Mouse (Mus musculus) embryonic facial prominence, embryonic 14.5 days (tissue): ENCODE results near the gene Trim50. TPM values are rescaled to one million over a fixed set of nuclear protein-coding genes. Genes with fewer than 3 reads are reported as not detected.
"Not testable (repeated sequence)": the region's sequence is repeated elsewhere in the genome, so short reads cannot be mapped to it uniquely, and the experiment has no call there.

ENCODE experiments used
- ATAC-seq: fragments of 200-750 bp; cut with Nextera tagmentation; 2 replicates; pipeline ENCODE4 v1.8.0; 2017; ENCODE audit warnings: low read depth, moderate number of reproducible peaks, moderate TSS enrichment
- DNase-seq: peaks from one replicate; pipeline ENCODE4 v3.0.0-alpha.2; 2015; ENCODE audit warnings: low spot score
- H3K27ac ChIP-seq: fragments of 300-500 bp; sonication (generic); replicated peaks from 2 replicates; pipeline ENCODE4 v1.5.1; 2014; ENCODE audit warnings: low read depth, mild to moderate bottlenecking, low read length, moderate library complexity
- H3K27me3 ChIP-seq: fragments of 300-500 bp; sonication (generic); replicated peaks from 2 replicates; pipeline ENCODE4 v1.6.1; 2014; ENCODE audit warnings: low read length; ENCODE audit not compliant: control insufficient read depth, insufficient read depth
- H3K36me3 ChIP-seq: fragments of 300-500 bp; sonication (generic); 2 replicates; pipeline ENCODE4 v1.6.1; 2014; ENCODE audit warnings: low read length, mixed read lengths; ENCODE audit not compliant: control insufficient read depth, insufficient read depth
- H3K4me1 ChIP-seq: fragments of 300-500 bp; sonication (generic); 2 replicates; pipeline ENCODE4 v1.6.1; 2014; ENCODE audit warnings: antibody characterized with exemption, low read length; ENCODE audit not compliant: control insufficient read depth, insufficient read depth
- H3K4me2 ChIP-seq: fragments of 300-500 bp; sonication (generic); 2 replicates; pipeline ENCODE4 v1.6.1; 2014; ENCODE audit warnings: low read depth, mild to moderate bottlenecking, low read length, moderate library complexity, mixed read lengths
- H3K4me3 ChIP-seq: fragments of 300-500 bp; sonication (generic); 2 replicates; pipeline ENCODE4 v1.5.1; 2014; ENCODE audit warnings: low read depth, mild to moderate bottlenecking, low read length
- H3K9ac ChIP-seq: fragments of 300-500 bp; sonication (generic); 2 replicates; pipeline ENCODE4 v1.6.1; 2014; ENCODE audit warnings: low read depth, mild to moderate bottlenecking, low read length, moderate library complexity, mixed read lengths
- H3K9me3 ChIP-seq: fragments of 300-500 bp; sonication (generic); 2 replicates; pipeline ENCODE4 v1.6.1; 2016; ENCODE audit warnings: low read length; ENCODE audit not compliant: control insufficient read depth
- WGBS: fragments of 180-500 bp; shearing (Covaris S2); extraction: QIAGEN DNeasy Blood & Tissue Kit; methylation state at CpG from one replicate; pipeline ENCODE4 v1.1.7; 2014; 5-methylcytosine and 5-hydroxymethylcytosine counted together
- polyA plus RNA-seq: library from polyadenylated mRNA; unstranded; fragments of >200 nt; fragmentation: Nextera tagmentation; extraction: Ambion mirVana; gene quantifications from 2 replicates; pipeline ENCODE4 v1.2.1, GENCODE M21; 2014

Gene Trim50
- polyA plus RNA-seq, 1 experiment from 2014 or later: not detected

DNA sequence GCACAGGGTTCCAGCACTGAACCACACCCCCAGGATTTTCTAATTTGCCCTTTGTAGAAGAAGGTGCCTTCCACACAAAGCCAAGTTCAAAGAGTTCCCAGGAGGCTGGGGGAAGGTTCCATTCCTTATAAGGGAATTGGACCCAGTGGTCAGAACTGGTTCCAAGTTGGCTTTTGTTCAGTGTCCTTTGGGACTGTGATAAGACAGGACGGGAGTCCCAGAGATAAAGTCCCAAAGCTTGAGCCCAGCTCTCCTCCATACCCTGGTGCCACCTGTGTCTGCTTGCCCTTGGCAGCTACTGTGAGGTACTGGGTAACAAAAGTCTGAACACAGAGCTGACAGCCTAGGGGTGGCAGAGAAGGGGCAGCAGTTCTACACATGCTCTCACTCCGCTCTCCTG lies 6.7 kb downstream of the Trim50 start:
- H3K36me3 ChIP-seq: no peaks in the 10 kb centered on the region
- H3K27ac ChIP-seq: no peak overlapping the region
- no peaks in the 10 kb centered on the region for H3K4me1 ChIP-seq
- H3K4me3 ChIP-seq: no peak overlapping the region
- no peaks in the 10 kb centered on the region for H3K27me3 ChIP-seq
- WGBS: 79% methylated on average over 2 of the region's 2 CpGs
- no peak overlapping the region for H3K4me2 ChIP-seq
- DNase-seq: no peak
- H3K9me3 ChIP-seq: 0 out of 2 replicates have a peak, but pooled peaks cover 4% of the 10 kb centered on the region
- H3K9ac ChIP-seq: no peak overlapping the region
- no peak for ATAC-seq

DNA sequence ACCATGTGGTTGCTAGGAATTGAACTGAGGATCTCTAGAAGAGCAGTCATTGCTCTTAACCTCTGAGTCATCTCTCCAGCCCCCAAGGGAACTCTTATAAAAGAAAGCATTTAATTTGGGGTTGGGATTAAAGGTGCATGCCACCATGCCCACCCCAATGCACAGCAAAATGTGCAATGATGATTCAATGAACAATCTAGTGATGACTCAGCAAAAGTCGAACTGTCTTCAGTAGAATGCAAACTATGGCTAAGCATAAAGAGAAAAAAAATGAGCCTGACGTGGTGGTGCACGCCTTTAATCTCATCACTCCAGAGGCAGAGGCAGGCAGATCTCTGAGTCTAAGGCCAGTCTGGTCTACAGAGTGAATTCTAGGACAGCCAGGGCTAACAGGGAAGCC lies 9.5 kb downstream of the Trim50 start:
- Histone ChIP-seq H3K9ac (no peak overlapping the region), H3K36me3 (no peaks in the 10 kb centered on the region), H3K9me3 (0 out of 2 replicates have a peak, but pooled peaks cover 2% of the 10 kb centered on the region), H3K4me1 (no peaks in the 10 kb centered on the region), H3K27me3 (no peaks in the 10 kb centered on the region), H3K4me3 (no peak overlapping the region), H3K27ac (no peak overlapping the region), H3K4me2 (no peak overlapping the region)
- ATAC-seq (no peak), DNase-seq (no peak)
- 84% methylated on average over 3 of the region's 3 CpGs for WGBS

DNA sequence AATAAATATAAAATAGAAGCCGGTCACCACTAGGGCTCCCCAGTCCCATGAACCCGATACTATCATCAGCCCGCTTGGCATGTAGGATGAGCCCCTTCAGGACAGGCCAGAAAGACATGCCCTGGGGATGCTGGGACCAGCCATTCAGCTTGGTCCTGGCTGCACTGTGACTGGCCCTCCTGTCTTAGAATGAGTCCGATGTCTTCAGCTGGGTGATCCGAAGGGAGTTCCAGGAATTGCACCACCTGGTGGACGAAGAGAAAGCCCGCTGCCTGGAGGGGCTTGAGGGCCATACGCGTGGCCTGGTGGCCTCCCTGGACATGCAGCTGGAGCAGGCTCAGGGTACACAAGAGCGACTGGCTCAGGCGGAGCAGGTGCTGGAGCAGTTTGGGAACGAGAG lies 10.4 kb downstream of the Trim50 start:
- DNase-seq (peak; percentile 33), ATAC-seq (peak; percentile 55; the same call in 1 of the 2 replicates)
- Histone ChIP-seq H3K4me1 (no peaks in the 10 kb centered on the region), H3K9me3 (no peaks in the 10 kb centered on the region), H3K4me2 (no peak overlapping the region), H3K4me3 (no peak overlapping the region), H3K36me3 (no peaks in the 10 kb centered on the region), H3K27me3 (no peaks in the 10 kb centered on the region), H3K27ac (no peak overlapping the region), H3K9ac (no peak overlapping the region)
- 37% methylated on average over 12 of the region's 12 CpGs for WGBS

DNA sequence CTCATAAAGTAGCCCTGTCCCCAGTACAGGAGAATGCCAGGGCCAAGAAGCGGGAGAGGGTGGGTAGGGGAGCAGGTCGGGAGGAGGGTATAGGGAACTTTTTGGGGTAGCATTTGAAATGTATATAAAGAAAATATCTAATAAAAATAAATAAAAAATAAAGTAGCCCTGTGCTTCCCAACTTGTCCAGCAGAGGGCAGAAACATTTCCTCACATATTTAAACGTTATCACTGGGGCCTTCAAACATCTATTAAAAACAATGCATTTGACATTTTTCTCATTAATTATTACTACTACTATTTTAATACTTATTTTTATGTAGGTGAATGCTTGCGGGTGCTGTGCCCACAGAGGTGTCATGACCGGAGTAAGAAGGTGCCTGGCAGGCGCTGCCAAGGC lies 14.7 kb downstream of the Trim50 start:
- no peak overlapping the region for H3K4me2 ChIP-seq
- no peaks in the 10 kb centered on the region for H3K27me3 ChIP-seq
- 60% methylated on average over 6 of the region's 6 CpGs for WGBS
- no peak overlapping the region for H3K9ac ChIP-seq
- H3K36me3 ChIP-seq: peaks cover 13% of the 10 kb centered on the region
- no peak overlapping the region for H3K27ac ChIP-seq
- no peak for DNase-seq
- no peaks in the 10 kb centered on the region for H3K9me3 ChIP-seq
- no peak for ATAC-seq
- no peak overlapping the region for H3K4me3 ChIP-seq
- H3K4me1 ChIP-seq: peaks cover 7% of the 10 kb centered on the region; the same call in 1 of the 2 replicates

DNA sequence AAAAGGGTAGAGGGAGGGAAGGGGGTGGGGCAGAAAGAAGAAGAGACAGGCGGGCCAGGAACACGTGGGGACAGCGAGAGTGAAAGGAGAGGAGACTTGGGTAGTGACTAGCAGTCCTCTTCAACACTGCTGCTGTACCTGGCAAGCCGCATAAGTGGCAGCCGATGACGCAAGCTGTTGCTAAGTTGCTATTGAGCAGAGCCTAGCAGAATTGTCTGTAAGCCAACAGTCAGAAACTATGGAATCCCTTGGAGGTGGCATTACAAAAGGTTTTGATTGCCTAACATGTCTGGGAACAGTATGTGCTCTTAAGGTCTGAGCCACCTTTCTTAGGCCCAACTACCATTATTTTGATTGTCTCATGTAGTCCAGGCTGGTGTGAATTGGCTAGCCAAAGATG lies 15.2 kb downstream of the Trim50 start:
- ATAC-seq: no peak

DNA sequence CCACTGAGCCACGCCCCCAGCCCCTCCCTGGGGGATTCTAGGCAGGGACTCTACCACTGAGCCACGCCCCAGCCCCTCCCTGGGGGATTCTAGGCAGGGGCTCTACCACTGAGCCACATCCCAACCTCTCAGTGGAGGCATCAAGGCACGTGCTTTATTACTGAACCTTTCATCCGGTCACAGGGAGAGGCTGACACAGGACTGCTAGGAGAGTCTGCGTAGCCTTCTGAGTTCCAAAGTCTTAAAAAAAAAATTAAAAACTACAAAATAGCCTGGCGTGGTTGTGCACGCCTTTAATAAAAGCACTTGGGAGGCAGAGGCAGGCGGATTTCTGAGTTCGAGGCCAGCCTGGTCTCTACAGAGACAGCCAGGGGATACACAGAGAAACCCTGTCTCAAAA lies 16.1 kb downstream of the Trim50 start:
- not testable (repeated sequence) for H3K4me1 ChIP-seq, H3K9me3 ChIP-seq, H3K27me3 ChIP-seq, ATAC-seq, DNase-seq
- H3K4me2 ChIP-seq: peak overlapping the region; percentile 82
- WGBS: 59% methylated on average over 9 of the region's 9 CpGs
- H3K27ac ChIP-seq: peak overlapping the region; percentile 84
- peaks cover 25% of the 10 kb centered on the region for H3K36me3 ChIP-seq
- peak overlapping the region; percentile 79 for H3K4me3 ChIP-seq
- H3K9ac ChIP-seq: peak overlapping the region; percentile 90

More for the DNA sequence above, 15.2 kb downstream of the Trim50 start:
- no peaks in the 10 kb centered on the region for H3K27me3 ChIP-seq
- no peak overlapping the region for H3K9ac ChIP-seq
- WGBS: 83% methylated on average over 6 of the region's 6 CpGs
- peaks cover 17% of the 10 kb centered on the region for H3K36me3 ChIP-seq
- H3K27ac ChIP-seq: no peak overlapping the region
- H3K9me3 ChIP-seq: no peaks in the 10 kb centered on the region
- H3K4me2 ChIP-seq: no peak overlapping the region
- H3K4me3 ChIP-seq: no peak overlapping the region
- peaks cover 7% of the 10 kb centered on the region; the same call in 1 of the 2 replicates for H3K4me1 ChIP-seq
- no peak for DNase-seq

DNA sequence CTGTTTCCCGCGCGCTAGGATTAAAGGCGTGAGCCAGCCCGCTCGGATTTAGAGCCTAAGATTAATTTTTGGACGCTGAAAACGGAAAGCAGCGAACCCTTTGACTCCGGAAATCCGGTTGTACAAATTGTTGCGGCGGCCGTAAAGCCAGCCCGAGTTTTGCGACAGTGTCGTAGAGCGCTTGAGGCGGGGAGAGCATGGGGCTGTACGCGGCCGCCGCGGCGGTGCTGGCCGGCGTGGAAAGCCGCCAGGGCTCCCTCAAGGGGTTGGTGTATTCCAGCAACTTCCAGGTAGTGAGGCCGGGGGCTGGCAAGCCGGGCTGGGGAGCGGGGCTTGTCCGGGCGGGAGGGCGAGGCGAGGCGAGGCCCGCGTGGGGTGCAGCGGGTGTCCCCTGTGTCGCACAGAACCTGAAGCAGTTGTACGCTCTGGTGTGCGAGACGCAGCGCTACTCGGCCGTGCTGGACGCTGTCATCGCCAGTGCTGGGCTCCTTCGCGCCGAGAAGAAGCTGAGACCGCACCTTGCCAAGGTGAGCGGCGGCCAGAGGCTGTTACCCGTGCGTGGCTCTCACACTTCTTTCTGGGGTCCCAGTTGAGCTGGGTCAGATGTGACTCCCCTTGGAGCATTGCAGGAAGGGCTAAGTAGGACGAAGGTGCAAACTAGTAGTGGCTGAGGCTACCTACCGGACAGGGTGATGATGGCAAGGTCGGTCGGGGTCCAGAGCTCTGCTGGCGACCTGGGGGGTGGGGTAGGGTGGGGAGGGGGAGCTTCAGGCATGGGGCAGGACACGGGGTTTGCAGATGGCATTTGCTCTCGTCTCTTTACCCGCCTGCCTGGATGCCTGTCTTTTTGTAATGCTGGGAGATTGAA lies 16.9 kb downstream of the Trim50 start, which contains the start of gene Nsun5:
Gene Nsun5, plus strand, starts transcription at position 167 of the 868 bp plus-strand sequence.
- Histone ChIP-seq H3K36me3 (peaks cover 34% of the 10 kb centered on the region), H3K4me3 (peak within 1 kb of the TSS; percentile 79), H3K27me3 (no peaks in the 10 kb centered on the region), H3K27ac (peak within 1 kb of the TSS; percentile 84), H3K4me1 (peaks cover 7% of the 10 kb centered on the region; the same call in 1 of the 2 replicates), H3K4me2 (peak within 1 kb of the TSS; percentile 82), H3K9ac (peak within 1 kb of the TSS; percentile 90), H3K9me3 (no peaks in the 10 kb centered on the region)
- DNase-seq: peak; percentile 98
- under 1% methylated on average over 44 of the region's 64 CpGs for WGBS
- ATAC-seq: peak; percentile 78

DNA sequence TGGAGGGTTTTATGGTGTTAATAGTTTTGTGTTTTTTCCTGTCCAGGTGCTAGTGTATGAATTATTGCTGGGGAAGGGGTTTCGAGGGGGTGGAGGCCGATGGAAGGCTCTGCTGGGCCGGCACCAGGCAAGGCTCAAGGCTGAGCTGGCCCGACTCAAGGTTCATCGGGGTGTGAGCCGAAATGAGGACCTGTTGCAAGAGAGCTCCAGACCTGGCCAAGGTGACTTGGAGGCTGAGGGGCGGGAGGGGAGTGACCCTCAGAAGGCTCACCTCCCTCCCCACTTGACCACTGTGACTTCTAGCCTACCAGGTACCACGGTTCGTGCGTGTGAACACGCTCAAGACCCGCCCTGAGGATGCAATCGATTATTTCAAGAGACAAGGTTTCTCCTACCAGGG lies 18.1 kb downstream of the Trim50 start:
- Histone ChIP-seq H3K27me3 (no peaks in the 10 kb centered on the region), H3K4me1 (peaks cover 7% of the 10 kb centered on the region; the same call in 1 of the 2 replicates), H3K9me3 (no peaks in the 10 kb centered on the region), H3K4me3 (no peak overlapping the region), H3K9ac (no peak overlapping the region), H3K27ac (no peak overlapping the region), H3K36me3 (peaks cover 45% of the 10 kb centered on the region), H3K4me2 (peak overlapping the region; percentile 82; the same call in 1 of the 2 replicates)
- no peak for ATAC-seq
- DNase-seq: no peak
- 94% methylated on average over 13 of the region's 13 CpGs for WGBS
